Mouse (Mus musculus): Measurements from ENCODE around the gene Prpf18. TPM values are rescaled to one million over a fixed set of nuclear protein-coding genes. Genes with fewer than 3 reads are reported as not detected.

Gene Prpf18
- total and polyA plus RNA-seq, 3 experiments = 23.8 to 37.6 (median 35.0) TPM

- no peak overlapping the region for H3K9ac ChIP-seq (ENCODE audit: insufficient read depth, low read depth)
- H3K79me2 ChIP-seq (replicated peaks; ENCODE audit: control insufficient read depth, extremely low read depth, insufficient read depth, poor library complexity, severe bottlenecking) = no peaks in the 10 kb centered on the region
- peaks cover 0 to 2% of the 10 kb centered on the region in 2 experiments for H3K36me3 ChIP-seq (replicated peaks in 1 of 2; ENCODE audit: control insufficient read depth in 1 of 2, insufficient read depth in 1 of 2, low read length in 1 of 2)
- no peaks in the 10 kb centered on the region for H3K4me1 ChIP-seq (ENCODE audit: control insufficient read depth in 1 of 2, insufficient read depth in 2 of 2)
- no peaks in the 10 kb centered on the region for H3K9me3 ChIP-seq (replicated peaks; ENCODE audit: low read length)
- no peak for DNase-seq (ENCODE audit: extremely low read depth)
- H3K4me2 ChIP-seq (ENCODE audit: insufficient read depth, low read depth, poor library complexity, severe bottlenecking) = no peak overlapping the region
- no peak for TF ChIP-seq SMC3 (IDR thresholded peaks at IDR 0.05; ENCODE audit: low read depth, low read length)
- TF ChIP-seq ETS1 (conservative IDR thresholded peaks at IDR 0.05; ENCODE audit: low read depth, low read length) = no peak
- TF ChIP-seq NRF1 (IDR thresholded peaks at IDR 0.05; ENCODE audit: low read depth, low read length) = no peak
- no peak for TF ChIP-seq RCOR1 (conservative IDR thresholded peaks at IDR 0.05; ENCODE audit: low read depth, low read length)
- TF ChIP-seq CHD2 (IDR thresholded peaks at IDR 0.05; ENCODE audit: low read length) = no peak
- no peak for TF ChIP-seq ZMIZ1 (IDR thresholded peaks at IDR 0.05; ENCODE audit: low read depth, low read length)
- TF ChIP-seq TCF12 (IDR thresholded peaks at IDR 0.05; ENCODE audit: low read depth, low read length) = no peak
- no peak for TF ChIP-seq JUND (conservative IDR thresholded peaks at IDR 0.05; ENCODE audit: low read depth, low read length)
- TF ChIP-seq HCFC1 (IDR thresholded peaks at IDR 0.05; ENCODE audit: low read depth, low read length) = no peak
- TF ChIP-seq USF1 (IDR thresholded peaks at IDR 0.05; ENCODE audit: low read depth, low read length) = no peak
- in situ Hi-C loops (cut with MboI; ENCODE audit: low pct_ligation_motif_present, low pct_unique_long_range_greater_than_20kb, low sequenced_read_pairs) = no loop called here
- H3K4me3 ChIP-seq (replicated peaks in 1 of 3; ENCODE audit: low read depth in 2 of 3, low read length in 2 of 3, poor library complexity in 1 of 3) = no peak overlapping the region
- no peak overlapping the region for H3K27ac ChIP-seq (ENCODE audit: insufficient read depth, low read depth)
- H3K27me3 ChIP-seq (replicated peaks) = no peaks in the 10 kb centered on the region
- dilution Hi-C loops (cut with MboI; ENCODE audit: extremely low pct_ligation_motif_present, extremely low pct_unique_long_range_greater_than_20kb, low sequenced_read_pairs) = no loop called here
Measured at GRCm38 (mm10) chr2:4580666-4581065, 71.2 kb downstream of the Prpf18 start.

GRCm38 (mm10) chr2:4579357-4580068 is 72.4 kb downstream of the Prpf18 start:
- no peak overlapping the region for H3K4me3 ChIP-seq (replicated peaks in 1 of 3; ENCODE audit: low read depth in 2 of 3, low read length in 2 of 3, poor library complexity in 1 of 3)
- no peaks in the 10 kb centered on the region for H3K27me3 ChIP-seq (replicated peaks)
- in situ Hi-C loops (cut with MboI; ENCODE audit: low pct_ligation_motif_present, low pct_unique_long_range_greater_than_20kb, low sequenced_read_pairs) = no loop called here
- dilution Hi-C loops (cut with MboI; ENCODE audit: extremely low pct_ligation_motif_present, extremely low pct_unique_long_range_greater_than_20kb, low sequenced_read_pairs) = no loop called here
- H3K9ac ChIP-seq (ENCODE audit: insufficient read depth, low read depth) = no peak overlapping the region
- no peak overlapping the region for H3K27ac ChIP-seq (ENCODE audit: insufficient read depth, low read depth)
- no peak overlapping the region for H3K4me2 ChIP-seq (ENCODE audit: insufficient read depth, low read depth, poor library complexity, severe bottlenecking)
- TF ChIP-seq EP300 (IDR thresholded peaks at IDR 0.05; ENCODE audit: low read length) = no peak
- no peak for TF ChIP-seq ETS1 (conservative IDR thresholded peaks at IDR 0.05; ENCODE audit: low read depth, low read length)
- TF ChIP-seq NELFE (IDR thresholded peaks at IDR 0.05; ENCODE audit: low read depth, low read length) = no peak
- no peak for TF ChIP-seq MAFK (IDR thresholded peaks at IDR 0.05; ENCODE audit: insufficient replicate concordance, low read length)
- no peak for TF ChIP-seq IRF4 (IDR thresholded peaks at IDR 0.05; ENCODE audit: low read depth, low read length)
- TF ChIP-seq CHD1 (IDR thresholded peaks at IDR 0.05; ENCODE audit: low read depth, low read length) = no peak
- no peak for TF ChIP-seq GABPA (IDR thresholded peaks at IDR 0.05; ENCODE audit: insufficient replicate concordance, low read depth, low read length)
- TF ChIP-seq USF1 (IDR thresholded peaks at IDR 0.05; ENCODE audit: low read depth, low read length) = no peak
- TF ChIP-seq POLR2A (IDR thresholded peaks at IDR 0.05; ENCODE audit: low read depth, low read length) = no peak
- no peak for TF ChIP-seq ZNF384 (IDR thresholded peaks at IDR 0.05; ENCODE audit: low read depth, low read length)
- no peak for TF ChIP-seq USF2 (conservative IDR thresholded peaks at IDR 0.05; ENCODE audit: low read depth, low read length)
- no peak for TF ChIP-seq BHLHE40 (IDR thresholded peaks at IDR 0.05; ENCODE audit: low read depth, low read length)
- TF ChIP-seq ELF1 (IDR thresholded peaks at IDR 0.05; ENCODE audit: low read depth, low read length) = no peak
- TF ChIP-seq HCFC1 (IDR thresholded peaks at IDR 0.05; ENCODE audit: low read depth, low read length) = no peak
- no peak for TF ChIP-seq ZMIZ1 (IDR thresholded peaks at IDR 0.05; ENCODE audit: low read depth, low read length)
- TF ChIP-seq ZKSCAN1 (IDR thresholded peaks at IDR 0.05; ENCODE audit: borderline replicate concordance, low read depth, low read length) = no peak
- H3K36me3 ChIP-seq (replicated peaks in 1 of 2; ENCODE audit: control insufficient read depth in 1 of 2, insufficient read depth in 1 of 2, low read length in 1 of 2) = peaks cover 0 to 4% of the 10 kb centered on the region in 2 experiments
- H3K9me3 ChIP-seq (replicated peaks; ENCODE audit: low read length) = no peaks in the 10 kb centered on the region
- no peaks in the 10 kb centered on the region for H3K79me2 ChIP-seq (replicated peaks; ENCODE audit: control insufficient read depth, extremely low read depth, insufficient read depth, poor library complexity, severe bottlenecking)
- DNase-seq (ENCODE audit: extremely low read depth) = no peak
- no peaks in the 10 kb centered on the region for H3K4me1 ChIP-seq (ENCODE audit: control insufficient read depth in 1 of 2, insufficient read depth in 2 of 2)

Measured in CH12.LX (cell line).